Mouse (Mus musculus) kidney, embryonic 16.5 days (tissue): ENCODE results near the gene Espnl. TPM values are rescaled to one million over a fixed set of nuclear protein-coding genes. Genes with fewer than 3 reads are reported as not detected.
A peak's percentile ranks its signal among the peaks of the same experiment; 100 is the strongest.

Source experiments
- ATAC-seq: fragments of 200-750 bp; cut with Nextera tagmentation; 2 replicates; pipeline ENCODE4 v1.8.0; 2017; ENCODE audit warnings: moderate TSS enrichment; ENCODE audit not compliant: low FRiP score, low TSS enrichment
- H3K27ac ChIP-seq: fragments of 300-500 bp; sonication (generic); 2 replicates; pipeline ENCODE4 v1.5.1; 2014; ENCODE audit warnings: low read length
- H3K27me3 ChIP-seq: fragments of 300-500 bp; sonication (generic); 2 replicates; pipeline ENCODE4 v1.6.1; 2014; ENCODE audit warnings: low read length, control low read depth, mixed read lengths; ENCODE audit not compliant: insufficient read depth
- H3K36me3 ChIP-seq: fragments of 300-500 bp; sonication (generic); 2 replicates; pipeline ENCODE4 v1.6.1; 2014; ENCODE audit warnings: low read length, control low read depth, mixed read lengths; ENCODE audit not compliant: insufficient read depth
- H3K4me1 ChIP-seq: fragments of 300-500 bp; sonication (generic); 2 replicates; pipeline ENCODE4 v1.6.1; 2014; ENCODE audit warnings: low read length, control low read depth, mixed read lengths; ENCODE audit not compliant: insufficient read depth
- H3K4me2 ChIP-seq: fragments of 300-500 bp; sonication (generic); replicated peaks from 2 replicates; pipeline ENCODE4 v1.6.1; 2014; ENCODE audit warnings: low read depth, low read length
- H3K4me3 ChIP-seq: fragments of 300-500 bp; sonication (generic); 2 replicates; pipeline ENCODE4 v1.5.1; 2014; ENCODE audit warnings: mild to moderate bottlenecking, low read length
- H3K9ac ChIP-seq: fragments of 300-500 bp; sonication (generic); replicated peaks from 2 replicates; pipeline ENCODE4 v1.6.1; 2014; ENCODE audit warnings: low read length
- H3K9me3 ChIP-seq: fragments of 300-500 bp; sonication (generic); 2 replicates; pipeline ENCODE4 v1.6.1; 2016; ENCODE audit warnings: low read length, control low read depth
- WGBS: fragments of 180-500 bp; shearing (Covaris S2); extraction: QIAGEN DNeasy Blood & Tissue Kit; methylation state at CpG from one replicate; pipeline ENCODE4 v1.1.7; 2014; 5-methylcytosine and 5-hydroxymethylcytosine counted together
- polyA plus RNA-seq: library from polyadenylated mRNA; unstranded; fragments of >200 nt; fragmentation: Nextera tagmentation; extraction: Ambion mirVana; gene quantifications from 2 replicates; pipeline ENCODE4 v1.2.1, GENCODE M21; 2015

Gene Espnl
- polyA plus RNA-seq, result 0.03 and 0.04 TPM in 2 replicates

- Histone ChIP-seq H3K27me3 (no peaks in the 10 kb centered on the region), H3K4me1 (0 out of 2 replicates have a peak, but pooled peaks cover 6% of the 10 kb centered on the region), H3K4me2 (no peak within 1 kb of the TSS), H3K4me3 (no peak within 1 kb of the TSS), H3K27ac (no peak within 1 kb of the TSS), H3K9ac (no peak within 1 kb of the TSS), H3K9me3 (no peaks in the 10 kb centered on the region), H3K36me3 (no peaks in the 10 kb centered on the region)
- WGBS, result 54% methylated on average over 19 of the region's 19 CpGs
- ATAC-seq, result peak; percentile 64
Measured at GRCm38 (mm10) chr1:91321760-91322438, at the start of gene Espnl. Espnl (plus strand) TSS chr1:91322075.

- no peak overlapping the region for H3K4me3 ChIP-seq
- H3K4me2 ChIP-seq, result no peak overlapping the region
- H3K36me3 ChIP-seq, result peaks cover 8% of the 10 kb centered on the region
- no peaks in the 10 kb centered on the region for H3K9me3 ChIP-seq
- ATAC-seq, result no peak
- no peaks in the 10 kb centered on the region for H3K4me1 ChIP-seq
- no peaks in the 10 kb centered on the region for H3K27me3 ChIP-seq
- WGBS, result 86% methylated on average over 2 of the region's 2 CpGs
- no peak overlapping the region for H3K9ac ChIP-seq
- H3K27ac ChIP-seq, result no peak overlapping the region
Measured at GRCm38 (mm10) chr1:91272260-91272659, 49.6 kb upstream of the Espnl start.

GRCm38 (mm10) chr1:91276581-91276980 lies 45.3 kb upstream of the Espnl start:
- no peaks in the 10 kb centered on the region for H3K4me1 ChIP-seq
- peaks cover 33% of the 10 kb centered on the region for H3K36me3 ChIP-seq
- no peak overlapping the region for H3K4me2 ChIP-seq
- no peaks in the 10 kb centered on the region for H3K9me3 ChIP-seq
- no peak overlapping the region for H3K4me3 ChIP-seq
- no peak overlapping the region for H3K27ac ChIP-seq
- no peak for ATAC-seq
- H3K27me3 ChIP-seq, result no peaks in the 10 kb centered on the region
- 93% methylated on average over 4 of the region's 4 CpGs for WGBS
- H3K9ac ChIP-seq, result no peak overlapping the region

GRCm38 (mm10) chr1:91277480-91277879 lies 44.4 kb upstream of the Espnl start:
- no peaks in the 10 kb centered on the region for H3K27me3 ChIP-seq
- H3K27ac ChIP-seq, result no peak overlapping the region
- H3K4me3 ChIP-seq, result no peak overlapping the region
- 92% methylated on average over 2 of the region's 2 CpGs for WGBS
- peaks cover 33% of the 10 kb centered on the region for H3K36me3 ChIP-seq
- H3K9ac ChIP-seq, result no peak overlapping the region
- H3K4me2 ChIP-seq, result no peak overlapping the region
- no peak for ATAC-seq
- H3K9me3 ChIP-seq, result no peaks in the 10 kb centered on the region
- no peaks in the 10 kb centered on the region for H3K4me1 ChIP-seq

- H3K9ac ChIP-seq, result no peak overlapping the region
- no peak for ATAC-seq
- WGBS, result 96% methylated on average over 3 of the region's 3 CpGs
- no peaks in the 10 kb centered on the region for H3K9me3 ChIP-seq
- peaks cover 37% of the 10 kb centered on the region for H3K36me3 ChIP-seq
- no peak overlapping the region for H3K4me3 ChIP-seq
- no peak overlapping the region for H3K27ac ChIP-seq
- no peaks in the 10 kb centered on the region for H3K27me3 ChIP-seq
- H3K4me2 ChIP-seq, result no peak overlapping the region
- no peaks in the 10 kb centered on the region for H3K4me1 ChIP-seq
Measured at GRCm38 (mm10) chr1:91278410-91279119, 43.3 kb upstream of the Espnl start.

- no peaks in the 10 kb centered on the region for H3K9me3 ChIP-seq
- H3K4me3 ChIP-seq, result no peak overlapping the region
- WGBS, result 90% methylated on average over 1 of the region's 1 CpGs
- ATAC-seq, result no peak
- H3K4me1 ChIP-seq, result no peaks in the 10 kb centered on the region
- no peaks in the 10 kb centered on the region for H3K27me3 ChIP-seq
- H3K27ac ChIP-seq, result no peak overlapping the region
- peaks cover 37% of the 10 kb centered on the region for H3K36me3 ChIP-seq
- no peak overlapping the region for H3K4me2 ChIP-seq
- no peak overlapping the region for H3K9ac ChIP-seq
Measured at GRCm38 (mm10) chr1:91279126-91279525, 42.7 kb upstream of the Espnl start.

- no peaks in the 10 kb centered on the region for H3K9me3 ChIP-seq
- no peak overlapping the region for H3K9ac ChIP-seq
- no peaks in the 10 kb centered on the region for H3K4me1 ChIP-seq
- no peak overlapping the region for H3K4me3 ChIP-seq
- peaks cover 42% of the 10 kb centered on the region for H3K36me3 ChIP-seq
- H3K27me3 ChIP-seq, result no peaks in the 10 kb centered on the region
- no peak overlapping the region for H3K27ac ChIP-seq
- no peak for ATAC-seq
- WGBS, result 74% methylated on average over 1 of the region's 1 CpGs
- H3K4me2 ChIP-seq, result no peak overlapping the region
Measured at GRCm38 (mm10) chr1:91282582-91282981, 39.3 kb upstream of the Espnl start.

- WGBS, result 100% methylated on average over 1 of the region's 1 CpGs
- no peaks in the 10 kb centered on the region for H3K27me3 ChIP-seq
- H3K4me2 ChIP-seq, result no peak overlapping the region
- no peak for ATAC-seq
- H3K9ac ChIP-seq, result no peak overlapping the region
- no peak overlapping the region for H3K27ac ChIP-seq
- H3K36me3 ChIP-seq, result peaks cover 12% of the 10 kb centered on the region
- no peaks in the 10 kb centered on the region for H3K4me1 ChIP-seq
- H3K9me3 ChIP-seq, result no peaks in the 10 kb centered on the region
- H3K4me3 ChIP-seq, result no peak overlapping the region
Measured at GRCm38 (mm10) chr1:91289375-91289774, 32.5 kb upstream of the Espnl start.

- ATAC-seq, result no peak
Measured at GRCm38 (mm10) chr1:91292101-91292825, 29.6 kb upstream of the Espnl start.

More at GRCm38 (mm10) chr1:91292101-91292825, 29.6 kb upstream of the Espnl start:
- Histone ChIP-seq H3K4me3 (no peak overlapping the region), H3K4me1 (no peaks in the 10 kb centered on the region), H3K27me3 (no peaks in the 10 kb centered on the region), H3K27ac (peak overlapping the region; percentile 31), H3K9me3 (no peaks in the 10 kb centered on the region), H3K36me3 (no peaks in the 10 kb centered on the region; the same call in 1 of the 2 replicates), H3K9ac (no peak overlapping the region), H3K4me2 (no peak overlapping the region)
- WGBS, result 89% methylated on average over 11 of the region's 11 CpGs
